Mouse (Mus musculus) activated CD4-positive, CD25-positive, alpha-beta regulatory T cell, adult 4 months (primary cell): ENCODE data around the gene Txnrd1. TPM values are rescaled to one million over a fixed set of nuclear protein-coding genes. Genes with fewer than 3 reads are reported as not detected.
A peak's percentile ranks its signal among the peaks of the same experiment; 100 is the strongest.

Experiments used
- ATAC-seq: one replicate; pipeline ENCODE4 v1.8.0; 2017
- polyA plus RNA-seq, 2 experiments: library from polyadenylated mRNA; unstranded; fragments of 100-300 nt; shearing (Covaris generic); gene quantifications; one replicate each; pipeline ENCODE4 v1.2.1; 2017

The Txnrd1 gene
- polyA plus RNA-seq, 2 experiments from 2014 or later = 27.5 to 28.0 TPM

DNA sequence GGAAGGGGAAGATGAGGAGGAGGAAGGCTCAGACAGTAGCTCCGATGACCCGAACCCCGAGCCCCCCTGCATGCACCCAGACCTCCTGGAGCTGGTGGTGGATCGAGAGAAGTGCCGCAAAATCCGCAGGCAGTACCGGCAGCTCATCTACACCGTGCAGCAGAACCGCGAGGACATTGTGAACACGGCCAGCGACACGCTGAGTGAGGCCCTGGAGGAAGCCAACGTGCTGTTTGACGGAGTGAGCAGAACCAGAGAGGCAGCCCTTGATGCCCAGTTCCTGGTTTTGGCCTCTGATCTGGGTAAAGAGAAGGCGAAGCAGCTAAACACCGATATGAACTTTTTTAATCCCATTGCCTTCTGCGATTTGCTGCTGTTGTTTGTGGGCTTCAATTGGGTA, 33.1 kb downstream of the Txnrd1 start:
- no peak for ATAC-seq

DNA sequence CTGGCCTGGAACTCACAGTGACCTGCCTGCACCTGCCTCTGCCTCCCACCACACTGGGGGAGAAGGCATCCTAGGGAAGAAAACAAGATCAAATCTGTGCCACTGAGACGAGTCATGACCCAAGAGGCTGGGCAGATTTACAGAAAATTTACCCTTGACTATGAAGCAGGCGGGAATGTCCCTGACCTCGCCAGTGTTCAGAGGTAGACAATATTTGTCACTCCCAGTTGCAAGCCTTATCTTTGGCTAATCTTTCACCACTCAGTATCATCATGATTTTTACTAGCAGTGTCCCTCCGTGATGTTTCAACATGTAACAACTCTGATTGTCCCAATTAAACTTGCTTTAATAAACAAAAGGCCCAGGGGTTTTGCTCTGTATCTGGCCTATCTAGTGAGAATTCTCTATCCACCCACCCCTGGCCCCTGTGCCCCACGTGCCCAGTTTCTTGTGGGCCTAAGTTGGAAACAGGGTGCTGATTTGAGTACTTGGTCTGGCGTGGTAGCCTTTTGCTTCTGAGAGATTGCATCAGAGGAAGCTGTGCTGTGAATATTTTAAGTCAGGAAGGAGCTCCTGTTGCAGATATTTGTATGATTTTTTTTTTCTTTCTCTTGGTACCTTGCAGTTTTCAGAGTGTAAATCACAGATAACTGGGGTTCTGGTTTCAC, 34.8 kb downstream of the Txnrd1 start:
- no peak for ATAC-seq

DNA sequence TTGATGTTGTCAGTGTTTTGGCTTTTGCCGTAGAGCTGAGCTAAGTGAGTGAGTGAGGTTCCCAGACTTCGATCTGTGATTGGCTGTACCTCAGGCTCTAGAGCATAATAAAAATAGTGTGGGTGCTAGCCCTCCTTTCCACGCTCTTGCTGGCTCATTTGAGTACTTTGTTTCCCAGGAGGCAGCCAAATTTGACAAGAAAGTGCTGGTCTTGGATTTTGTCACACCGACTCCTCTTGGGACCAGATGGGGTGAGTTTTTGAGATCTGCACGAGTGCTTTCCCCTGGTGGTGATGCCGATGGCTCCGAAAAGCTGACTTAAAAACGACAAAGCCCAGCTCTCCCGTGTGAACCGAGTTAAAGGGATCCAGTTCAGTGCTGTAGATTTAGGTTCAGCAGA, 41.7 kb downstream of the Txnrd1 start:
- no peak for ATAC-seq

DNA sequence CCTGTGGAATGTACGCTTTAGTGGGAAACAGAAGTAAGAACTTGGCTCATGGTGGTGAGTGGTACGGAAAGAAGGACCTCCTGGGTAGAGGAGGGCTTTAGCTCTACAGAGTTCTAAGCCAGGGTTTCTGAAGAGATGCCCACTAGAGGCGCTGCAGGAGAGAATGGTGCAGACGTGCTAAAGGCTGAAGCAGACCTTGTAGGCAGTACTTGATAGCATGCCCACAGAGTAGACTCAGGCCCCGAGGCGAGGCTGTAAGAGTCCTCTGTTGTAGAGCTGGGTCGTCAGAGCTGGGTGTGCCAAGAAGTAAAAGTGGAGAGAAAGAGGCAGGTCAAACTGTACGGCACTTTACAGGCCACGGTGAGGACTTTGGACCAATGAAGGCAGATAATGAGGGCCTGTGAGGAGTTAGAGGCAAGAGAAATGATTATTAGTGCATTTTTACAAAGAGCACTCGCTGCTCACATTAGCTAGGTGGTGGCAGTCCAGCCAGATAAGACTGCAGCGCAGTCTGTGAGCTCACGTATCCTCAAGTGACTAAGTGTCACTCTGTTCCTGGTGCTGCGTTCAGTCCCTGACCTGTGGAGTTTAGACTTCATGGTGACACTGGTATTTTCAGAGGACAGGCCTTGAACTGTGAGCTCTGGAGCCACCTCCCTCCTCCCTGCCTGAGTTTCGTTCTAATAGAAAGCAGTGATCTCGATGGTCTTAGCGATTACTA, 42.5 kb downstream of the Txnrd1 start:
- no peak for ATAC-seq

- ATAC-seq = peak; percentile 89
Measured at GRCm38 (mm10) chr10:82887354-82887753, 53.6 kb downstream of the Txnrd1 start.

- no peak for ATAC-seq
Measured at GRCm38 (mm10) chr10:82888576-82888975, 54.8 kb downstream of the Txnrd1 start.

GRCm38 (mm10) chr10:82889447-82889973, 55.8 kb downstream of the Txnrd1 start:
- no peak for ATAC-seq

GRCm38 (mm10) chr10:82890936-82891335, 57.2 kb downstream of the Txnrd1 start:
- peak; percentile 58 for ATAC-seq

GRCm38 (mm10) chr10:82891427-82891826, 57.7 kb downstream of the Txnrd1 start:
- no peak for ATAC-seq

- ATAC-seq = peak; percentile 36
Measured at GRCm38 (mm10) chr10:82892442-82893055, 58.8 kb downstream of the Txnrd1 start.

GRCm38 (mm10) chr10:82893872-82894650, 60.3 kb downstream of the Txnrd1 start:
- ATAC-seq = no peak

DNA sequence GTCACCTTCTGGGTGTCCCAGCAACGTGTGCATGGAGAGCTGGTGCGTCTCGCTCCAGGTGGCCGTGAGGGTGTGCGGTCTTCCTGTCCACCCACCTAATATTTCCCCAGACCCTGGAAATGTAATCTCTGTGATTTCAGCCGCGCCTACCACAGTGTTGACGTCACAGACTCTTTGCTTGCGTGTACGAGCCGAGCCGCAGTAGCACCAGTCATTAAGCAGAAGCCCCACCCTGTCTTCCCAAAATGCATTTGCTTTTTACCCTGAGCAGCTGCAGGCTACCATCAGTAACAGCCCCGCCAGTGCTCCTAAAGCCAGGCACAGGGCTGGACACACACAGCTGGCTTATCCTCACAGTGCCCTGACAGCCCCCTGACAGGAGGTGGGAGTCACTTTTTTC, 64.2 kb downstream of the Txnrd1 start:
- no peak for ATAC-seq

GRCm38 (mm10) chr10:82898893-82899292, 65.1 kb downstream of the Txnrd1 start:
- no peak for ATAC-seq

DNA sequence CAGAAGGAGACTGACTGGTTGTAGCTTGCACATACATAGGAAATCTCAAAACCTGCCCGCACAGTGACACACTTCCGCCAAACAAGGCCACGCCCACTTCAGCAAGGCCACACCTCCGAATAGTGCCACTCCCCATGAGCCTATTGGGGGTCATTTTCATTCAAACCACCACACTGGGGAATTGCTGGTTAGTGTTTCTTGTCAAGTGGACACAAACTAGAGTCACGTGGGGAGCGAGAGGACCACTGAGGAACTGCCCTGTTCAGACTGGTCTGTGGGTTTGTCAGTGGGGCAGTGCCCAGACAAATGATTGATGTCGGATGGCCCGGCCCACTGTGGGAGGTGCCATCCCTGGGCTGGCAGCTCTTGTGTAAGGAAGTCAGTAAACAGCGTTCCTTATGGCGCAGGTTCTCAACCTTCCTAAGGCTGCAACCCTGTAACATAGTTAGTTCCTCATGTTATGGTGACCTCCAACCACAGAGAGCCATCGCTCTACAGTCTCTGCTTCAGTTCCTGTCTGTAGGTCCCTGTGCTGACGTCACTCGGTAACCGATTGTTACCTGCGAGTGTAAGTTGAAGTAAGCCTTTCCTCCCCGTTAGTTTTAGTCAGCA, 66.2 kb downstream of the Txnrd1 start:
- peak; percentile 80 for ATAC-seq

- no peak for ATAC-seq
Measured at GRCm38 (mm10) chr10:82900546-82900945, 66.8 kb downstream of the Txnrd1 start.

DNA sequence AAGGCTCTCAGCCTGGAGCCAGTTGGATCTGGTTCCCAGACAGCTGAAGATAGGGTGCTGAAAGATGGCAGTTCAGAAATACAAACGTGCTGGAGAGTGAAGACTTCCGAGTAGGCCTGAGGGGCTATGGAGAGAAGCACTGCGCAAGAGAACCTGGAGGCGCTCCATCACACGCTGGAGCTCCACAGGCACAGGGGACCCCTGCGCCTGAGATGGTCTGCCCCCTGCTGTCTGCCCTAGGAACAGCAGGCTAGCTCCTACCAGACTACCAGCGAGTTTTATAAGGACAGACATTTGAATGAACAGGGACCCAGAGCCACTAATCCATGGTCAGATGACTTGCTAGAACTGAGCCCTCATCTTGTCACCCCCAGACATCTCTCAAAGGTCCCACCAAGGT, 67.7 kb downstream of the Txnrd1 start:
- ATAC-seq = peak; percentile 58

GRCm38 (mm10) chr10:82908526-82908925, 74.8 kb downstream of the Txnrd1 start:
- no peak for ATAC-seq

DNA sequence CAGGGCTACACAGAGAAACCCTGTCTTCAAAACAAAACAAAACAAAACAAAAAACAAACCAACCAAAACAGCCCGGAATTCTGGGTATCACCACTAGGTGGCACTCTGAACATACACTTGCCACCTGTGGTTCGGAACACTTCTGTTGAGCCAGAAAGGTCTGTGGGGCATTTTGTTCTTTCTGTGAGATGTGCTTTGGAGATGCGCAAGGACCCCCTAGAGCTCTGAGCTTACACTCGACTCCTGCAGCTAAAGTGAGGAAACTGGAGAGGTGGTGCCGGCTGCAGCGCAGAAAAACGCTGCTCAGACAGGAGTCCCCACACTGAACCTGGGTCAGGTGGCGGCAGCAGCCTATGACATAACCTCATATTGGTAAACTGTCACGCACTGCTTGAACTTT, 75.6 kb downstream of the Txnrd1 start:
- ATAC-seq = peak; percentile 69

- ATAC-seq = no peak
Measured at GRCm38 (mm10) chr10:82910198-82910597, 76.4 kb downstream of the Txnrd1 start.

- ATAC-seq = no peak
Measured at GRCm38 (mm10) chr10:82913238-82913637, 79.5 kb downstream of the Txnrd1 start.

DNA sequence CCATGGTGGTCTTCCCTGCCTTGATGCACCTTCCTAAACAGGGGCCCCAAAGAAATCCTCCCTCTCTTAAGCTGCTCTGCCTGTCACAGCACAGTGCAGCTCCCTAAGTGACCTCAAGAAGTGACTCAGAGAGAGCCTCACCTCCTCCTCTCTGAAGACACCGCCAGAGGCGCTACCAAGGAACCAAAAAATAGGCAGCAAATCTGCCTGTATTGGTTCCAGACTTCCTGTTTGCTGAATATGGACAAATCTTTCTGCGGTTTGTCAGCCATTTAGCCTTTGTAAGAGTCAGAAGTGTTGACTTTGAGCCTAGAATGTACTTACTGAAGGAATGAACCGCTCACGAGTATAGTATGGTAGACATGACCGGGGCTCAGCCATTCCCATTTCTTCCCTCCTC, 80.0 kb downstream of the Txnrd1 start:
- ATAC-seq = no peak

DNA sequence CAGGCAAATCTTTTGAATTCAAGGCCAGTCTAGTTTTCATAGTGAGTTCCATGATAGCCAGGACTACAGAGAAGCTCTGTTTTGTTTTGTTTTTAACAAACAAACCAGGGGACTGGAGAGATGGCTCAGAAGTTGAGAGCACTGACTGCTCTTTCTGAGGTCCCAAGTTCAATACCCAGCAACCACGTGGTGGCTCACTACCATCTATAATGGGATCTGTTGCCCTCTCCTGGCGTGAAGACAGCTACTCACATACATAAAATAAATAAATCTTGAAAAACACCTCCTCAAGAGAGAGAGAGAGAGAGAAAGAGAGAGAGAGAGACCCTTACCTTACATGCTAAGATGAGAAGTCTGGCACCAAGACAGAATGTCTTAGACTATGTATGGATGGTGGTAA, 84.9 kb downstream of the Txnrd1 start:
- ATAC-seq = no peak
